Mouse (Mus musculus): ENCODE results near the gene Znfx1. TPM values are rescaled to one million over a fixed set of nuclear protein-coding genes. Genes with fewer than 3 reads are reported as not detected.
"Not testable (repeated sequence)": the region's sequence is repeated elsewhere in the genome, so short reads cannot be mapped to it uniquely, and the experiment has no call there.

The Znfx1 gene
- polyA plus RNA-seq, 1 experiment from 2014 or later, result 10.1 TPM

DNA sequence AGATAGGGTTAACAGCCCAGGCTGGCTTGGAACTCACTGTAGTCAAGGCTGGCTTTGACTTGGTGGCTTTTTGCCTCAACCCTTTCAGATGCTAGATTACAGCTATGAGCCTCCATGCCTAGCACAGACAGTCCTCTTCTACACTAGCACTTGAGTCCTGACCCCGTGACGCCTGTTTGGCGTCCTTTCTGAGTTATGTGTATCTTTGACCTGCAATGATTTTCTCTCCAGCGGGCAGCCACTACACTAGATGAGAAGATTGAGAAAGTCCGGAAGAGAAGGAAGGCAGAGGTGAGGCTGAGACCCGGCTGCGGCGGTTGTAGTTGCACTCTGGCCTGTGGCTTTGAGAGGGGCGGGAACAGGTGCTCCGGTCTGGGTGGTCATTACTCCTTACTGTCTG, 43.4 kb downstream of the Znfx1 start:
- ATAC-seq (replicated peaks; ENCODE audit: low FRiP score), result no peak
- no peaks in the 10 kb centered on the region for H3K9me3 ChIP-seq (ENCODE audit: control insufficient read depth, low read length)
- peaks cover 41% of the 10 kb centered on the region for H3K36me3 ChIP-seq (ENCODE audit: control insufficient read depth, insufficient read depth, low read length)
- H3K9ac ChIP-seq (ENCODE audit: low read depth, low read length), result no peak overlapping the region
- H3K27ac ChIP-seq (ENCODE audit: low read depth, low read length), result no peak overlapping the region
- 94% methylated on average over 10 of the region's 10 CpGs for WGBS
- no peak overlapping the region for H3K4me2 ChIP-seq
- H3K4me1 ChIP-seq (replicated peaks; ENCODE audit: control insufficient read depth, insufficient read depth, low read length), result peaks cover 7% of the 10 kb centered on the region
- H3K27me3 ChIP-seq (replicated peaks; ENCODE audit: control insufficient read depth, insufficient read depth, low read length), result no peaks in the 10 kb centered on the region
- H3K4me3 ChIP-seq (ENCODE audit: low read depth, low read length), result no peak overlapping the region
- no peak for DNase-seq (ENCODE audit: low spot score)

DNA sequence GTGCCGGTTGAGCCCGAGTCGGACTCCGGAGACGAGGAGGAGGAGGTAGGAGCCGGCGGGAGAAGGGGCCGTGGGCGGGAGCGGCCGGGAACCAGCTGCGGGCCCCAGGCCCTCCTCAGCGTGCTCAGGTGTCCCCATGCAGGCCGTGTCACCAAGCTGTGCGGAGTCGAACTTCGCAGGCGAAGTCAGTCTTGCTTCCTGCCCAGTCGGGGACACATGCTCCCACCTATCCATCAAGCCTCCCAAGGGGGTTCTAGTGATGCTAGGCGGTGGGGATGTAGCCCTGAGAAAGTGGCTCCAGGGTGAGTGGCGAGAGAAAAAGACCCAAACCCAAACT, 47.5 kb downstream of the Znfx1 start:
- H3K4me2 ChIP-seq, result peak overlapping the region; percentile 97
- H3K4me1 ChIP-seq (replicated peaks; ENCODE audit: control insufficient read depth, insufficient read depth, low read length), result peaks cover 7% of the 10 kb centered on the region
- H3K36me3 ChIP-seq (ENCODE audit: control insufficient read depth, insufficient read depth, low read length), result peaks cover 18% of the 10 kb centered on the region
- H3K27me3 ChIP-seq (replicated peaks; ENCODE audit: control insufficient read depth, insufficient read depth, low read length), result no peaks in the 10 kb centered on the region
- ATAC-seq (replicated peaks; ENCODE audit: low FRiP score), result peak; percentile 68
- DNase-seq (ENCODE audit: low spot score), result no peak
- H3K9me3 ChIP-seq (ENCODE audit: control insufficient read depth, low read length), result no peaks in the 10 kb centered on the region
- H3K9ac ChIP-seq (ENCODE audit: low read depth, low read length), result peak overlapping the region; percentile 92
- peak overlapping the region; percentile 98 for H3K4me3 ChIP-seq (ENCODE audit: low read depth, low read length)
- peak overlapping the region; percentile 67 for H3K27ac ChIP-seq (ENCODE audit: low read depth, low read length)
- under 1% methylated on average over 21 of the region's 21 CpGs for WGBS

DNA sequence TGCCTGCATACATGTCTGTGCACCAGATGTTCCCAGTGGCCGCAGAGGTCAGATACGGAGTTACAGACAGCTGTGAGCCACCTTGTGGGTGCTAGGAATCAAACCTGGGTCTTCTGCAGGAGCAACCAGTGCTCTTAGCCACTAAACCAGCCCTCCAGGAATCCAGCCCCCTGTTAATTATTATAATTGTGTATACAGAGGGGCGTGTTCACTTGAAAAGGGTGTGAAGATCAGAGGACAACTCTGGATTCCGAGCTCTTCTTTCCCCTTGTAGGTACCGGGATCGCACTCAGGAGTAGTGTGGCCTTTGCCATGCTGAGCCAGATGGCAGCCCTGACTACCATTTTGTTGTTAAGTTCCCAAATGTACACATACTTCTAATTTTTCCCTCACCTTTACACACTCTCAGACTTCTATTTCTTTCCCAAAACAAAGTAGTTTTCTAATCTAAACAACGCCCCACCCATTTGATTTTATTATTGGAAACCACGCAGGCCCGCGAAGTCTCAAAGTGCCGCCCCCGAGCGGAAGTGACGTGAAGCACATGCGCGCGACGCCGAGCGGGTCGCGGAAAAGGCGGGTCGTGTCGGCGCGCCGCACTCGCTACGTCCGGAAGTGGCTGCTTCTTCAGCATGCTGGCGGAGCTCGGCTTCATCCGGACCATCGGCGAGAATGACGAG, 48.0 kb downstream of the Znfx1 start, which contains the start of gene Ddx27:
Gene Ddx27 (plus strand): TSS at position 492 of the 680 bp plus-strand sequence.
- Histone ChIP-seq H3K27me3 (replicated peaks; ENCODE audit: control insufficient read depth, insufficient read depth, low read length) (no peaks in the 10 kb centered on the region), H3K9ac (ENCODE audit: low read depth, low read length) (peak within 1 kb of the TSS; percentile 92), H3K36me3 (ENCODE audit: control insufficient read depth, insufficient read depth, low read length) (peaks cover 13% of the 10 kb centered on the region), H3K27ac (ENCODE audit: low read depth, low read length) (peak within 1 kb of the TSS; percentile 67), H3K4me3 (ENCODE audit: low read depth, low read length) (peak within 1 kb of the TSS; percentile 98), H3K4me2 (peak within 1 kb of the TSS; percentile 97), H3K9me3 (ENCODE audit: control insufficient read depth, low read length) (no peaks in the 10 kb centered on the region), H3K4me1 (replicated peaks; ENCODE audit: control insufficient read depth, insufficient read depth, low read length) (peaks cover 7% of the 10 kb centered on the region)
- WGBS, result 3% methylated on average over 37 of the region's 37 CpGs
- DNase-seq (ENCODE audit: low spot score), result peak; percentile 94
- peak; percentile 87 for ATAC-seq (replicated peaks; ENCODE audit: low FRiP score)

DNA sequence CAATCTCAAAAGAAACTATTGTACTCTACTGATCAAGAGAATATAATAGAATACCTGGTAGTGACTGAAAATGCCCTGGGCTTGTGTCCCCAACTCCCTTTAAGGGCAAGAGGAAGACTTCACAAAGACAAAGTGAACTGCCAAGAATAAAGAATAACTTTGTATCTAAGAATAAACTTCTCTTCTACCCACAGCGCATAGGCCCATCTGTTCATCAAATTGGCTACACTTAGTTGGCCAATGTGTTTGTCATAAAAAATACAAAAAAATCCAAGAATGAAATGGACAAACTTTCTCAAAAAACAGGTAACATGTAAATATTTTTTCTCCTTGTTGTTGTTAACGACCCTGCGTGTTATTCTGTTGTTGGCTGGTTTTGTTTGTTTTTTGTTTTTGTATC, 52.3 kb downstream of the Znfx1 start:
- H3K4me1 ChIP-seq (replicated peaks; ENCODE audit: control insufficient read depth, insufficient read depth, low read length), result 0 out of 2 replicates have a peak, but pooled peaks cover 2% of the 10 kb centered on the region
- H3K9me3 ChIP-seq (ENCODE audit: control insufficient read depth, low read length), result no peaks in the 10 kb centered on the region
- no peaks in the 10 kb centered on the region for H3K27me3 ChIP-seq (replicated peaks; ENCODE audit: control insufficient read depth, insufficient read depth, low read length)
- H3K27ac ChIP-seq (ENCODE audit: low read depth, low read length), result no peak overlapping the region
- no peak overlapping the region for H3K4me2 ChIP-seq
- H3K4me3 ChIP-seq (ENCODE audit: low read depth, low read length), result no peak overlapping the region
- ATAC-seq (replicated peaks; ENCODE audit: low FRiP score), result no peak
- DNase-seq (ENCODE audit: low spot score), result no peak
- no peaks in the 10 kb centered on the region for H3K36me3 ChIP-seq (ENCODE audit: control insufficient read depth, insufficient read depth, low read length)
- no peak overlapping the region for H3K9ac ChIP-seq (ENCODE audit: low read depth, low read length)
- 86% methylated on average over 3 of the region's 3 CpGs for WGBS

DNA sequence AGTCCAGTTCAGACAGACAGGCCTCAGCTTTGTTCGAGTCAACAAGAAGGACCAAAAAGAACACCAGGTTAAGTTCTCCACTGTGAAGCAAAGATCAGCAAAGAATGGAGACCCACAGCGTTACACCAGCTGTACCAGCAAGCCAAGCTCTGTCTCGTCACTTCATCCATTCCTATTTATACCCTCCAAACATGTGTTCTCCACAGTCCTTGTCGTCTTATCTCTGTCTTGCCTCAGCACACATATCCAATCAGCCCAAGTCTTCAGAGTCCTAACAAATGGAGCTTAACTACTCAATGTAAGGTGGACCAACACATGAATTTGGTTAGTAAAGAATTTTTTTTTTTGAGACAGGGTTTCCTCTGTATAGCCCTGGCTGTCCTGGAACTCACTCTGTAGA, 53.3 kb downstream of the Znfx1 start:
- 53% methylated on average over 4 of the region's 4 CpGs for WGBS
- DNase-seq (ENCODE audit: low spot score), result no peak
- Histone ChIP-seq H3K4me2 (no peak overlapping the region), H3K27me3 (replicated peaks; ENCODE audit: control insufficient read depth, insufficient read depth, low read length) (no peaks in the 10 kb centered on the region), H3K36me3 (ENCODE audit: control insufficient read depth, insufficient read depth, low read length) (no peaks in the 10 kb centered on the region), H3K4me3 (ENCODE audit: low read depth, low read length) (no peak overlapping the region), H3K9me3 (ENCODE audit: control insufficient read depth, low read length) (no peaks in the 10 kb centered on the region), H3K4me1 (replicated peaks; ENCODE audit: control insufficient read depth, insufficient read depth, low read length) (0 out of 2 replicates have a peak, but pooled peaks cover 2% of the 10 kb centered on the region), H3K27ac (ENCODE audit: low read depth, low read length) (no peak overlapping the region), H3K9ac (ENCODE audit: low read depth, low read length) (no peak overlapping the region)
- ATAC-seq (replicated peaks; ENCODE audit: low FRiP score), result peak; percentile 62; the same call in 1 of the 2 replicates

DNA sequence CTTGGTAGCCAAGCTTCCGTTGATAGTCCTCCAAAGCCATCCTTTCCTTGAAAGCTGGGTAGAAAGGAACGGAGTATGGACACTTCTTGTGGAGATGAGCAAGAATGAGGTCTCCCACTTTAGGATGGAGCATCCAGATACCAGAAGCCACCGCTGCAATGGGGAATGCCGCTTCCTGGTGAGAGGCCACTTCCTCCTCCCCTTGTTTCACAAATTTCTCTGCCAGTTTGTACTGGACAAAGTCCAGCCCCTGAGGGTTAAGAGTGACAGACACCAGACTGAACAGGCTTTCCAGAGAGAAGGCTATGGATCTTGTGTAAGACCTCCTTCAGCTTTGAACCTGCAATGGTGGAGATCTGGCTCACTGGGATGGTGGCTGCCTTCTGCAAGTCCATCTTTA, 55.2 kb downstream of the Znfx1 start:
- 51% methylated on average over 4 of the region's 4 CpGs for WGBS
- not testable (repeated sequence) for DNase-seq (ENCODE audit: low spot score); H3K27ac ChIP-seq (ENCODE audit: low read depth, low read length); H3K4me1 ChIP-seq (replicated peaks; ENCODE audit: control insufficient read depth, insufficient read depth, low read length); H3K36me3 ChIP-seq (ENCODE audit: control insufficient read depth, insufficient read depth, low read length); H3K27me3 ChIP-seq (replicated peaks; ENCODE audit: control insufficient read depth, insufficient read depth, low read length); ATAC-seq (replicated peaks; ENCODE audit: low FRiP score); H3K9me3 ChIP-seq (ENCODE audit: control insufficient read depth, low read length); H3K4me2 ChIP-seq; H3K9ac ChIP-seq (ENCODE audit: low read depth, low read length); H3K4me3 ChIP-seq (ENCODE audit: low read depth, low read length)

DNA sequence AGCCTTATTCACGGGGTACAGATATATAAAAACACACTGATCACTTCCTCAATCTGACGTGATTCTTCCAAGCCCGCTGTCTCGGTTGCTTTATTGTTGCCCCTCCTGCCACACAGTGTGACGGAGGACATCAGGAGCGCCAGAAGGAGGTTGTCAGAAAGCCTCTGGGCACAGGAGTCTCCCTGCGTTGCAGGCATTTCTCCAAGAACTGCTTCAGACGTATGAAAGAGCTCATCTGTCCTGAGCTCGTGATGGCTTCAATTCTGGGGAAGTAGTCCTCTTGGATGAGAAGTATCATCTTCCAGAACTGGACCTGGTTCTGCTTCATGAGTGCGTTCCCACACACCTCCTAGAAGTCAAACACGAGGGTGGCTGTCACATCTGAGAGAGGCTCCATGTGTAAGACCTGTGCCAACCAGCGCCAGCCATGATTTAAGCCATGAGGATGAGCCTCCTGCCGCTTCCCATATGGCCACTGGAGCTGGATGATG, 55.8 kb downstream of the Znfx1 start:
- Histone ChIP-seq H3K9me3 (ENCODE audit: control insufficient read depth, low read length) (no peaks in the 10 kb centered on the region), H3K36me3 (ENCODE audit: control insufficient read depth, insufficient read depth, low read length) (no peaks in the 10 kb centered on the region), H3K27me3 (replicated peaks; ENCODE audit: control insufficient read depth, insufficient read depth, low read length) (no peaks in the 10 kb centered on the region), H3K4me2 (no peak overlapping the region), H3K4me1 (replicated peaks; ENCODE audit: control insufficient read depth, insufficient read depth, low read length) (0 out of 2 replicates have a peak, but pooled peaks cover 2% of the 10 kb centered on the region), H3K4me3 (ENCODE audit: low read depth, low read length) (no peak overlapping the region), H3K27ac (ENCODE audit: low read depth, low read length) (no peak overlapping the region), H3K9ac (ENCODE audit: low read depth, low read length) (no peak overlapping the region)
- 73% methylated on average over 13 of the region's 13 CpGs for WGBS
- no peak for ATAC-seq (replicated peaks; ENCODE audit: low FRiP score)
- DNase-seq (ENCODE audit: low spot score), result no peak

DNA sequence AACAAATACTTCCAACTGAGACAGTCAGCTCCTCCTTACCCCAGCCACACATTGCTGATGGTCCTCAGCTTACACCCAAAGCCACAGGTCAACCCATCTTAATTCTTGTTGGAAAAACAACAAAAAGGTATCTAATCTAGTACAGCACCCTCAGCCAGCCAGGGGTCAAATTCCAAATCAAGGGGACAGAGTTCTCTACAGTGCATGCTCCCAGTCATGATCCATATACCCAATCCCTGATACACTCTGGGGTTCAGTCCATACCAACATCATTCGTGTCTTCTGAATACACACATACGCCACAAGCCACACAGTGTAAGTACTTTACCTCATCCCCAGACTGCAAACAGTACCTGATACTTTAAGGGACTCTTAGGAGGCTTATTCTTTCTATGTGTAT, 56.5 kb downstream of the Znfx1 start:
- Histone ChIP-seq H3K4me1 (replicated peaks; ENCODE audit: control insufficient read depth, insufficient read depth, low read length) (0 out of 2 replicates have a peak, but pooled peaks cover 2% of the 10 kb centered on the region), H3K9ac (ENCODE audit: low read depth, low read length) (no peak overlapping the region), H3K27ac (ENCODE audit: low read depth, low read length) (no peak overlapping the region), H3K27me3 (replicated peaks; ENCODE audit: control insufficient read depth, insufficient read depth, low read length) (no peaks in the 10 kb centered on the region), H3K4me2 (no peak overlapping the region), H3K36me3 (ENCODE audit: control insufficient read depth, insufficient read depth, low read length) (no peaks in the 10 kb centered on the region), H3K9me3 (ENCODE audit: control insufficient read depth, low read length) (no peaks in the 10 kb centered on the region), H3K4me3 (ENCODE audit: low read depth, low read length) (no peak overlapping the region)
- 87% methylated on average over 2 of the region's 2 CpGs for WGBS
- DNase-seq (ENCODE audit: low spot score) (no peak), ATAC-seq (replicated peaks; ENCODE audit: low FRiP score) (no peak)

Data from liver, embryonic 11.5 days (tissue).